Mouse (Mus musculus) urinary bladder, postnatal 25 days (tissue): Measurements from ENCODE around the gene 4933403O08Rik.

ENCODE experiments used
- DNase-seq: peaks from one replicate; pipeline ENCODE4 v3.0.0; 2022; ENCODE audit warnings: low spot score

Gene 4933403O08Rik

DNA sequence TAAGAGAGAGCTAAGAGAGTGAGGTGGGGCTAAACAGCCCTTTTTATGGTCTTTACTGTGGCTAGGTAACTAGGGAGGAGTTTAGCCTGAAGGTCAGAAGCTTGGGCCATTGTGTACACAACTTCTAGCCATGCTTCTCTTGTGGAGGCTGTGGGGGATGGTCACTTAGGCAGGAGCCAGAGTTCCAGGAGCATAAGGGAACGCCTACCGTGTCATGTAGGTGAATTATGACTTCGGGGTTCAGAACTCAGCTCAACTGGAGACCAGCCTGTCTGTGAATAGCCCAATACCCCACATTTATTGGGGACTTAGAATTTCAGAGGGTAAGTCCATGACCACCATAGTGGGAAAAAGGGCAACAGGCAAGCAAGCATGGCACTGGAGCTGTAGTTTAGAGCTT lies at the start of gene 4933403O08Rik:
4933403O08Rik (plus strand) TSS at position 301 of the 400 bp plus-strand sequence.
- no peak for DNase-seq

- DNase-seq, result no peak
Observed at GRCm38 (mm10) chrX:112242916-112243315, 4.1 kb downstream of the 4933403O08Rik start.

DNA sequence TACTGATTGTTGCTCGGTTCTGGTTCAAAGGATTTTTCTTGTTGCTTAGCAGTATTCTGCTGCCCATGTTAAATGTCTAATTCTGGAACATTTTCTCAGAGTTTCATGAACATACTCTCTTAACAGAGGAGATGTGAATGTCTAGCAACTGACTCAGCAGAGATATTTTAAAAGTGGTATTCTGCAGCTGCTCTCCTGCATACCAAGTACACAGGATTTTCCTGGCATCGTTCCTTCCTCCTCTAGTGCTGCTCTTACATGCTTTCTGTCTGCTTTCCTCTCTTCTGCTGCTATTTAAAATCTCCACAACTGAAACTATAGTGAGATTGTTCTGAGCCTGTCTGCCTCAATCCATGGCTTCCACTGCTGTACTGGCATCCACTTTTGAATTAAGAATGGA lies 16.7 kb downstream of the 4933403O08Rik start:
- no peak for DNase-seq

GRCm38 (mm10) chrX:112273550-112273949 lies 34.7 kb downstream of the 4933403O08Rik start:
- DNase-seq, result no peak
